Mouse (Mus musculus) kidney, postnatal 0 days (tissue): Measurements from ENCODE around the gene Ap1m2. TPM values are rescaled to one million over a fixed set of nuclear protein-coding genes. Genes with fewer than 3 reads are reported as not detected.
A peak's percentile ranks its signal among the peaks of the same experiment; 100 is the strongest.
"Not testable (repeated sequence)": the region's sequence is repeated elsewhere in the genome, so short reads cannot be mapped to it uniquely, and the experiment has no call there.

Experiments
- ATAC-seq: fragments of 200-750 bp; cut with Nextera tagmentation; replicated peaks from 2 replicates; pipeline ENCODE4 v1.8.0; 2017; ENCODE audit warnings: low read depth, moderate number of reproducible peaks, moderate TSS enrichment, moderate library complexity; ENCODE audit not compliant: low FRiP score
- DNase-seq: peaks from one replicate; pipeline ENCODE4 v3.0.0-alpha.2; 2016; ENCODE audit warnings: low spot score
- H3K27ac ChIP-seq: fragments of 300-500 bp; sonication (generic); 2 replicates; pipeline ENCODE4 v1.5.1; 2014; ENCODE audit warnings: mild to moderate bottlenecking
- H3K27me3 ChIP-seq: fragments of 300-500 bp; sonication (generic); 2 replicates; pipeline ENCODE4 v1.6.1; 2014; ENCODE audit warnings: low read length, mixed read lengths; ENCODE audit not compliant: insufficient read depth
- H3K36me3 ChIP-seq: fragments of 300-500 bp; sonication (generic); 2 replicates; pipeline ENCODE4 v1.6.1; 2014; ENCODE audit warnings: low read length, mixed read lengths; ENCODE audit not compliant: insufficient read depth
- H3K4me1 ChIP-seq: fragments of 300-500 bp; sonication (generic); replicated peaks from 2 replicates; pipeline ENCODE4 v1.6.1; 2014; ENCODE audit warnings: antibody characterized with exemption, low read length, mixed read lengths; ENCODE audit not compliant: insufficient read depth
- H3K4me2 ChIP-seq: fragments of 300-500 bp; sonication (generic); 2 replicates; pipeline ENCODE4 v1.6.1; 2014; ENCODE audit warnings: mild to moderate bottlenecking, low read length, moderate library complexity, mixed read lengths
- H3K4me3 ChIP-seq: fragments of 300-500 bp; sonication (generic); replicated peaks from 2 replicates; pipeline ENCODE4 v1.5.1; 2014; ENCODE audit warnings: low read depth, low read length
- H3K9ac ChIP-seq: fragments of 300-500 bp; sonication (generic); 2 replicates; pipeline ENCODE4 v1.6.1; 2014; ENCODE audit warnings: low read depth, low read length
- H3K9me3 ChIP-seq: fragments of 300-500 bp; sonication (generic); replicated peaks from 2 replicates; pipeline ENCODE4 v1.6.1; 2016; ENCODE audit warnings: low read length, inconsistent platforms, mixed read lengths
- CTCF ChIP-seq: IDR thresholded peaks from 2 replicates; pipeline ENCODE4 v1.5.1; 2016; ENCODE audit warnings: antibody characterized with exemption, low read depth, mild to moderate bottlenecking, moderate library complexity
- whole genome bisulfite sequencing: fragments of 180-500 bp; shearing (Covaris S2); extraction: QIAGEN DNeasy Blood & Tissue Kit; methylation state at CpG from one replicate; pipeline ENCODE4 v1.1.7; 2014; 5-methylcytosine and 5-hydroxymethylcytosine counted together
- polyA plus RNA-seq: library from polyadenylated mRNA; unstranded; fragments of >200 nt; fragmentation: Nextera tagmentation; extraction: Ambion mirVana; gene quantifications from 2 replicates; pipeline ENCODE4 v1.2.1, GENCODE M21; 2015

Ap1m2 gene
- polyA plus RNA-seq, 1 experiment from 2014 or later: 57.3 TPM

DNA sequence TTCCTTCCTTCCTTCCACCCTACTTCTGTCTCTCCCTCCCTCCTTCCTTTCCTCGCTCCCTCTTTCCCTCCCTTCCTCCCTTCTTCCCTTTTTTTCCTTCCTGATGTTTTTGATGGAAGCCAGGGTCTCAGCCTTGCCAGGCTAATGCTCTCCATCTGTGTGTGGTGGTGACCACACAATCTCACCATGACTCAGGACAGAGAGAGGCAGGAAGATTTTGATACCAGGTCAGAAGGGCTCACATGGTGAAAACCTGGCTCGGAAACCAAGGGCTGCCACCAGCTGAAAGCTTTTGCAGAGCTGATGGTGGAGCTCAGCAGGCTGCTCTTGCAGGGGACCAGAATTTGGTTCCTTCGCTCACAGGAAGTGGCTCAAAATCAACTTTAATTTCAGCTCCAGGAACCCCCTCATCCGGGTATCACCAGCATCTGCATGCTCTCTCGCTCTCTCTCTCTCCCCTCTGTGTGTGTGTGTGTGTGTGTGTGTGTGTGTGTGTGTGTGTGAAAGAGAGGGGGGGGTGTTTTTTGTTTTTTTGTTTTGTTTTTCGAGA is 51.6 kb downstream of the Ap1m2 start:
- no peak overlapping the region for H3K4me2 ChIP-seq

DNA sequence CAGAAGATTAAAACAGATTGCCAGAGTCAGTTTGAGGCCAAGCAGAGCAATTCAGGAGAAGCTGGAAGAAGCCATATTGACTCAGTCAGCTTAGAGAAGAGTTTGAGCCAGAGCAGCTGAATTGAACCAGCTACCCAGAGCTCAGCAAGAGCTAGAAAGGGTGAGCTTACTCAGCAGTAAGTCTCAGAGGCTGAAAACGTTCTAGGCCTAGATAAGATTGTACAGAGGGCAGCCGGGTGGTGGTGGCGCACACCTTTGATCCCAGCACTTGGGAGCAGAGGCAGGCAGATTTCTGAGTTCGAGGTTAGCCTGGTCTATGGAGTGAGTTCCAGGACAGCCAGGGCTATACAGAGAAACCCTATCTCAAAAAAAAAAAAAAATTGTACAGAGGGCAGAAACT is 55.8 kb downstream of the Ap1m2 start:
- H3K4me2 ChIP-seq, H3K27me3 ChIP-seq, H3K27ac ChIP-seq, H3K36me3 ChIP-seq, H3K9me3 ChIP-seq, ATAC-seq, H3K4me1 ChIP-seq, DNase-seq, H3K9ac ChIP-seq, H3K4me3 ChIP-seq: not testable (repeated sequence)
- WGBS: 82% methylated on average over 4 of the region's 4 CpGs

More for the DNA sequence above, 51.6 kb downstream of the Ap1m2 start:
- no peak for TF ChIP-seq CTCF
- Histone ChIP-seq H3K27me3 (no peaks in the 10 kb centered on the region), H3K9me3 (no peaks in the 10 kb centered on the region), H3K9ac (no peak overlapping the region), H3K36me3 (no peaks in the 10 kb centered on the region), H3K4me1 (peaks cover 5% of the 10 kb centered on the region; the same call in 1 of the 2 replicates), H3K4me3 (no peak overlapping the region), H3K27ac (no peak overlapping the region)
- WGBS: 75% methylated on average over 6 of the region's 6 CpGs
- DNase-seq (no peak), ATAC-seq (no peak)

GRCm38 (mm10) chr9:21254690-21255089 is 57.4 kb downstream of the Ap1m2 start:
- H3K36me3 ChIP-seq: no peaks in the 10 kb centered on the region
- H3K4me3 ChIP-seq: no peak overlapping the region
- ATAC-seq (no peak), DNase-seq (no peak)
- no peak overlapping the region for H3K4me2 ChIP-seq
- TF ChIP-seq CTCF: no peak
- H3K4me1 ChIP-seq: no peaks in the 10 kb centered on the region
- no peak overlapping the region for H3K9ac ChIP-seq
- no peaks in the 10 kb centered on the region for H3K9me3 ChIP-seq
- H3K27ac ChIP-seq: no peak overlapping the region
- peaks cover 10% of the 10 kb centered on the region; the same call in 1 of the 2 replicates for H3K27me3 ChIP-seq

GRCm38 (mm10) chr9:21251116-21251735 is 60.9 kb downstream of the Ap1m2 start:
- H3K4me3 ChIP-seq: no peak overlapping the region
- no peaks in the 10 kb centered on the region; the same call in 1 of the 2 replicates for H3K4me1 ChIP-seq
- H3K27ac ChIP-seq: no peak overlapping the region
- no peak overlapping the region for H3K4me2 ChIP-seq
- no peaks in the 10 kb centered on the region for H3K36me3 ChIP-seq
- TF ChIP-seq CTCF: no peak
- no peak overlapping the region for H3K9ac ChIP-seq
- ATAC-seq (no peak), DNase-seq (no peak)
- WGBS: 59% methylated on average over 13 of the region's 13 CpGs
- peaks cover 38% of the 10 kb centered on the region for H3K27me3 ChIP-seq
- no peaks in the 10 kb centered on the region for H3K9me3 ChIP-seq

GRCm38 (mm10) chr9:21250509-21250908 is 61.6 kb downstream of the Ap1m2 start:
- no peak for DNase-seq
- Histone ChIP-seq H3K36me3 (no peaks in the 10 kb centered on the region), H3K27me3 (peaks cover 43% of the 10 kb centered on the region), H3K9me3 (no peaks in the 10 kb centered on the region), H3K4me2 (no peak overlapping the region), H3K27ac (no peak overlapping the region), H3K4me3 (no peak overlapping the region), H3K9ac (no peak overlapping the region), H3K4me1 (no peaks in the 10 kb centered on the region; the same call in 1 of the 2 replicates)
- 58% methylated on average over 2 of the region's 2 CpGs for WGBS
- no peak for TF ChIP-seq CTCF
- no peak for ATAC-seq

- Histone ChIP-seq H3K9ac (no peak overlapping the region), H3K27ac (no peak overlapping the region), H3K36me3 (no peaks in the 10 kb centered on the region), H3K4me2 (no peak overlapping the region), H3K4me1 (peaks cover under 1% of the 10 kb centered on the region; the same call in 1 of the 2 replicates), H3K27me3 (peaks cover 45% of the 10 kb centered on the region), H3K9me3 (no peaks in the 10 kb centered on the region), H3K4me3 (no peak overlapping the region)
- TF ChIP-seq CTCF: no peak
- 18% methylated on average over 17 of the region's 17 CpGs for WGBS
- DNase-seq: no peak
- 0 out of 2 replicates have a peak, but pooled peaks have one; percentile 7 for ATAC-seq
Measured at GRCm38 (mm10) chr9:21249629-21250508, 62.3 kb downstream of the Ap1m2 start.
